Mouse (Mus musculus): Measurements from ENCODE around the gene B3galt5.
A peak's percentile ranks its signal among the peaks of the same experiment; 100 is the strongest.

DNA sequence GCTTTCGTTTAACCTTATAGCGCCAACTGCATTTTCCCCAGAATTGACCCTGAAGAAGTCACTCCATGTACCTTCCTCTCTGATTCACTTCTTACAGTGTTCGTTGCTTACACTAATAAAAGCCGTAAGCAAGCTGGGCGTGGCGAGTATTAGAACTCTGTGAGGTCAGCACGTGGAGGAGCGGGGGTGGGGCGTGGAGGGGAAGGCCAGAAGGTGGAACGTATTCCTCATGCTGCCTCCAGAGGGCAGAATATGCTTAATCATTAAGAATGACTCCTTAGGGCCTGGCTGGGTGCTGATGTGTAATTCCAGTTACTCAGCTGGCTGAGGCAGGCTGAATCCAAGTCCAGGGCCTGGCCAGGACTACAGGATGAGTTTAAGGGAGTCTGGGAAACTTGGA, 122.3 kb downstream of the B3galt5 start:
- TF ChIP-seq CTCF (IDR thresholded peaks at IDR 0.05; ENCODE audit: borderline replicate concordance, insufficient read depth, low read depth, low read length) (peak; percentile 75), POLR2A (IDR thresholded peaks at IDR 0.05; ENCODE audit: borderline replicate concordance, insufficient read depth, low read length) (no peak)
